Mouse (Mus musculus) ovary, postnatal 36 days (tissue): ENCODE data around the gene A430078G23Rik.
"Not testable (repeated sequence)": the region's sequence is repeated elsewhere in the genome, so short reads cannot be mapped to it uniquely, and the experiment has no call there.

Experiments used
- DNase-seq: peaks from one replicate; pipeline ENCODE4 v3.0.0; 2022; ENCODE audit warnings: low spot score, mixed read lengths

A430078G23Rik gene

GRCm38 (mm10) chr8:3353189-3353810 is at the start of gene A430078G23Rik:
Gene A430078G23Rik (plus strand): TSS chr8:3353415.
- no peak for DNase-seq

GRCm38 (mm10) chr8:3308205-3308800 is 44.9 kb upstream of the A430078G23Rik start:
- DNase-seq, result not testable (repeated sequence)

DNA sequence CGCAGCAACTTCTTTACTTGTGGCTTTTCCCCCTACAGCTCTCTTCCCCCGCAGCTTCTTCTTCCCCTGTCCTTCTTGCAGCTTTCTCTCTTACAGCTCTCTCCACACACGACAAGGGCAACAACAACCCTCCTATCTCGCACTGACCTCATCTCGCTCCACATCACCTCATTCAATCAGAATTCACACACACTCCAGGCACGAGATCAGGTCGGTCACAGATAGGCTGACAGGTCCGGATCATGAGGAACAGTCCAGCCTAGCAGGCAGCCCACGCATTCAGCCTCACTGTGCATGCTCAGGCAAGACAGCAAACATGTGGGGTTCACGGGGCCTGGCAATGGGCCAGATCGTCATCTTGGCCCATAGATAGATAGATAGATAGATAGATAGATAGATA is 43.6 kb upstream of the A430078G23Rik start:
- no peak for DNase-seq

- no peak for DNase-seq
These were observed 41.7 kb upstream of the A430078G23Rik start for GRCm38 (mm10) chr8:3311482-3311881.

GRCm38 (mm10) chr8:3313417-3313816 is 39.8 kb upstream of the A430078G23Rik start:
- DNase-seq, result not testable (repeated sequence)

- no peak for DNase-seq
These were observed 39.4 kb upstream of the A430078G23Rik start for GRCm38 (mm10) chr8:3313843-3314242.

DNA sequence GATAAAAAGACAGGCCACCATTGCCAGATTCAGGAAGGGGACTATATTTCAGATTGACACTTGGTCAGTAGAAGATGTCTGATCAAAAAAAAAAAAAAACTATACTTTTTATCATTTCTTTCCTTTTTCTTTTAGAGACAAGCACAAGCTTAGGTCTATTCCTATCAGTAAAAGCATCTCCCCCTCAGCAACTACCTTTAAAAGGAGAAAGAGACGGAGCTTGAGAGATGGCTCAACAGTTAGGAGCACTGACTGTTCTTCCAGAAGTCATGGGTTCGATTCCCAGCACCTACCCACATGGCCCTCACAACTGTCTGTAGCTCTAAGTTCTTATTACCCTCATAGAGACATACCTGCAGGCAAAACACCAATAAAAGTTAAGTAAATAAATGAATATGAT is 38.9 kb upstream of the A430078G23Rik start:
- no peak for DNase-seq

- no peak for DNase-seq
These were observed 36.6 kb upstream of the A430078G23Rik start for GRCm38 (mm10) chr8:3316585-3316984.

DNA sequence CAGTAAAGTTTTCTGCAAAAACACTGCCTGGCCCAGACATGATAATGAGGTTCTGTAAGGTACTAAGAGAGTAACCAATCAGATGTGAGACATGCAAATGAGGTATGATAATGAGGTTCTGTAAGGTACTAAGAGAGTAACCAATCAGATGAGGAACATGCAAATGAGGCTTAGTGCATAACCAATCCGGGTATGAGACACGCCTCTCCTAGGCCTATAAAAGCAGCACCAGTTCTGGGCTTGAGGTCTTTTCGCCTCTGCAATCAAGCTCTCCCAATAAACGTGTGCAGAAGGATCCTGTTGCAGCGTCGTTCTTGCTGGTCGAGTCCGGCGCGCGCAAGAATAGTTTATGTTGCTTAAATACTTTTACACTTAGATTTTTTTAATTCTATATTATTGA is 33.9 kb upstream of the A430078G23Rik start:
- DNase-seq, result not testable (repeated sequence)

DNA sequence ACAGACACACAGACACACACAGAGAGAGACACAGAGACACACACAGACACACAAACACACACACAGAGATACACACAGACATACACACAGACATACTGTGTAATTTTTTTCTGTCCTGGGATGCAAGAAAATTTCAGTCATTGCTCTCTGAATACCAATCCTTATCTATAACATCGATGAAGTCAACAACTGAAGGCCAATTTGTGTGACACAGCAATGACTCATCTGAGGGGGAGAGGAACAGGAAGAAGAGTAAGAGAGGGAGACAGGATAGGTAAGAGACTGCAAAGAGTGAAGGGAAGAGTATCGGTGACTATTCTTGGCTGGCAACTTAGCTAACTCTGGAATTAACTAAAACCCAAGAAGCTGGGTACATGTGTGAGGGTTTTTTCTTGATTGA is 29.0 kb upstream of the A430078G23Rik start:
- no peak for DNase-seq

- DNase-seq, result no peak
These were observed 26.2 kb upstream of the A430078G23Rik start for GRCm38 (mm10) chr8:3327056-3327455.

DNA sequence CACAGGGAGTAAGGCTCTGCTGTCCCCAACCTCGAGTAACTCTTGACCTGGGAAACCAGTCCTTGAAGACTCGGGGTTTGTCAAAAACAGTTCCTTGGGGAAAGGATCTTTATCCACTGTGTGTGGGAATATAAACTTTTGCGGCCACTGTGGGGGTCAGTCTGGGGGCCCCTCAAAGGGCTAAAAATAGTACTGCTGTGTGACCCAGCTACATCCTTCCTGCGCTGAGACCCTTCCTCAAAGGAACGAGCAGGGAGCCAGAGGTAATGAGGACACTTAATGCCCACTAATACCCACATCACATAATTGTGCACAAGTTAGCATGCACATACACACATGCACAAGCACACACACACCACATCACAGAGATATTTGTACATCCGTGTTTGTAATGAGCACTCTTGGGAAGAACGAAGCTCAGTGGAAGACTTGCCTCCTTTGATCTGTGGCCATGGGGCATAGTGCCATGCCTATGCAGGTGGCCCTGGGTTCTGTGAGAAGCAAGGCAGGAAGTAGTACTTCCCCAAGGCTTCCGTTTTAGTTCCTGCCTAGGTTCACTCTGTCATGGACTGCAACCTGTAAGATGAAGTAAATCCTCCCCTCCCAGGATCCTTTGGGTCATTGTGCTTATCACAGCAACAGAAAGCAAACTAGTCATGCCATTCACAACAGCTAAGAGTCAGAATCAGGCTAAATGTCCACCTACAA is 25.5 kb upstream of the A430078G23Rik start:
- DNase-seq, result no peak

DNA sequence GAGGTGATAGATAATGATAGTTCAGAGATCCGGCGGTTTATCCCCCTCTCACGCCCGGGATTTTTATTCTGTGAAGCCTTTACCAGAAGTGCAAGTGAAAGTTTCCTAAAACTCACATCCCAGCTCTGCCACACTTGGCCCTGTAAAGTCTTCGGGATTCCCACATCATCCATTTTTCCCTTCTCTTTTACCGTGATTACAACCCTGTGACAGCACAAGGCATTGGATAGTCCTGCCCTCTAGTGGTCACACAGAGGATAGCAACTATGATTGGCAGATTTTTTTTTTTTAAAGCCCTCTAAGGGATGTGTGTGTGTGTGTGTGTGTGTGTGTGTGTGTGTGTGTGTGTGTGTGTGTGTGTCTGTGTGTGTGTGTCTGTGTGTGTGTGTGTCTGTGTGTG is 22.6 kb upstream of the A430078G23Rik start:
- DNase-seq, result no peak

DNA sequence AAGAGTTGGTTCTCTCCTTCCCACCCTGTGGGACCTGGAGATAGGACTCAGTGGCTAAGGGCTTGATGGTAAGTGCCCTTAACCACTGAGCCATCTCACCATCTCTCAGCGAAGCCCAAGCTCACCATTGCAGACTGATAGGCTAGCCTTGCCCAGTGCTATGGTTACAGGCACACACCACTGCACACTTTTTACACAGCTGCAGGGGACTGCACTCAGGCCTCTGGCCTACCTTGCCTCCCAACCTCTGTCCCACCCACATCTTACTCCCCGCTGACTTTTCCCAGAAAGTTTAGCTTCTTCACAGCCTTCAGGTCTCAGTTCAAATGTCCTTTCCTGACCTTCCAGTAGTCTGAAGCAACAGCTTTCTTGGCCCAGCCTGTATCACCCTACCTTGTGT is 21.5 kb upstream of the A430078G23Rik start:
- DNase-seq, result no peak

- DNase-seq, result no peak
These were observed 17.3 kb upstream of the A430078G23Rik start for GRCm38 (mm10) chr8:3335881-3336280.

DNA sequence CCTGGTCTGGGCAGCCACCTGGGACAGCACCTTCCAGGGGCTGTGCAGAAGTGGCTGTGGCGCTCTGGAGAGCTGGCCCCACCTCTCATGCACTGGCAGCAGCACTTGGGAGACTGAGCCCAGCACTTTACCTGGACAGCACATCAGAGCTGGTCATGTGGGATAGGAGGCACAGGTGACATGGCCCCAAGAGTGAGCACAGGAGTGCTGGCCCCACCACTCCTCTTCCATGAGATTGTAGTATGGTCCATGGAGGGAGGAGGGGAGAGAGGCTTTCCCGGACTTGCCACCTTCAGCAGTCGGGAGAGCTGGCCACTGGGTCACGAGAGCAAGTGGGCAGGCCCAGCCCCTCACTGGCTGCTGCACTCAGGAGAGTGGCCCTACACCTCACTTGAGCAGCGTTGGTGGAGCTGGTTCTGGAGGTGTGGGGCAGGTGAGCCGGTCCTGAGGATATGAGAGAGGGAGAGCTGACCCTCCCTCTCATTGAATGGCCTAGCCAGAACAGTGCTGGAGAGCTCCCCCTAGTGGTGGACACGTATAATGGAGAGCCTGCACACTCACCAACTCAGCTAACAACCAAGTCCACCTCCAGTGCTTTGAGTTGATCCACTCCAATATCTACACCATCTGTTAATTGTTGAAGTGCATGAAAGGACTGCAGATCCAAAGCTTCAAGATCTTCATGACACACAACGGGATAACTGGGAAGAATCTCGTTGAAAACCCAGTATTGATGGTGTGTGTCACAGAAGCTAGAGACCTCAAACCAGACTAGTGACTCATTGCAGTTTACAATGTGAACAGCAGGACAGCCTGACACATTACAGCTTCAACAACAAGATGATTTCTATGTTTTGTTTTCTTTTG is 16.3 kb upstream of the A430078G23Rik start:
- no peak for DNase-seq

GRCm38 (mm10) chr8:3337525-3337824 is 15.7 kb upstream of the A430078G23Rik start:
- not testable (repeated sequence) for DNase-seq

GRCm38 (mm10) chr8:3337971-3338370 is 15.2 kb upstream of the A430078G23Rik start:
- no peak for DNase-seq

DNA sequence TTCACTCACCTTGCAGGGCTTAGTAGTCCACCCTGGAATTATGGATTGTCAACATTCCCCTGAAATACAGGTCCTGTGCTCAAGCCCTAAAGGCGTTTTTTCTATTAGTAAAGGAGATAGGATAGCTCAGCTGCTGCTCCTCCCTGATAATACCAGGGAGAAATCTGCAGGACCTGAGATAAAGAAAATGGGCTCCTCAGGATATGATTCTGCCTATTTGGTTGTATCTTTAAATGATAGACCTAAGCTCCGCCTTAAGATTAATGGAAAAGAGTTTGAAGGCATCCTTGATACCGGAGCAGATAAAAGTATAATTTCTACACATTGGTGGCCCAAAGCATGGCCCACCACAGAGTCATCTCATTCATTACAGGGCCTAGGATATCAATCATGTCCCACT is 12.5 kb upstream of the A430078G23Rik start:
- DNase-seq, result not testable (repeated sequence)

DNA sequence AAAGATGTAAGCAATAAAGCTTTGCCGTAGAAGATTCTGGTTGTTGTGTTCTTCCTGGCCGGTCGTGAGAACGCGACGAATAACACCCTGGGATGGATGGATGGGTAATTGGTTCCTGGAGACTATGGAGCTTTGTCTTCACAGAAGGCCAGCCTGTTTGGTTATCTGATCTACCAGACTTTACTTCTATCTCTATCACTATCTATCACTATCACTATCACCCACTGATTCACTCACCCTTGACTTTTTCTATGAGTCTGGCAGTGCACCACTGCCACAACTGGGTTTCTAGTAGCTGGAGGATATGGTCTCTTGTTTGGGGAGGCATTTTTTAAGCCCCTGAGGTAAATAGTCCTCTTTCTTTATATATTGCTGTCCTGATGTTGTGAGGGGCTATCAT is 7.9 kb upstream of the A430078G23Rik start:
- no peak for DNase-seq

DNA sequence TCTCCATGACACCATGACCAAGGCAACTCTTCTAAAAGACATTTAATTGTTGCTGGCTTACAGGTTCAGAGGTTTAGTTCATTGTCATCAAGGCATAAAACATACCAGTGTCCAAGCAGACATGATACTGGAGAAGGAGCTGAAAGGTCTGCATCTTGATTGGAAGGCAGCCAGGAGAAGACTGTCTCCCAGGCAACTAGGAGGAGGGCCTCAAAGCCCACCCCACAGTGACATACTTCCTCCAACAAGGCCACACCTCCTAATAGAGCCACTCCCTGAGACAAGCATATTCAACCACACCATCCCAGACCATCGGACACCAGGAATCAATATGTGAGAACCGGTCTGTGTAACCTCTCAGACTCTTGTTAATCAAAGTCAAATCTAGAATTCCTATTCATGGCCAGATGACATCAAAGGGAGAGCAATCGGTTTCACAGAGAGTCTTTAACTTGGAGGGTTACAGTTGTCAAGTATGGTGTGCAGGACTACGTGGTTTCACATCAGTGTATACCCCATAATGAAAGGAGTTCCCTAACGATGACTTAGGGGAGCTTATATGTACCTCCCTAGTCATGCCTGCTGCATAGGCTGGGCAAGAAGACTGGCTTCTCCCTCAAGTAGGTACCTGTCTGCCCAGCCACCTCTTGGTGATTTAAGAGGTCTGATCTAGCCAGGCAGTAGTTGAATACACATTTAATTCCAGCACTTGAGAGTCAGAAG is 6.4 kb upstream of the A430078G23Rik start:
- DNase-seq, result no peak
